Mouse (Mus musculus) thymus, postnatal 10 days (tissue): ENCODE data around the gene Gm49398.

Experiments used
- DNase-seq, 2 experiments: peaks; one replicate each; pipeline ENCODE4 v3.0.0; 2021; ENCODE audit warnings: low spot score in 2 of 2

The Gm49398 gene

GRCm38 (mm10) chr13:61288739-61289138, at the start of gene Gm49398:
Gene Gm49398 (minus strand): TSS chr13:61288839.
- DNase-seq, result no peak

GRCm38 (mm10) chr13:61255258-61255657, 33.4 kb downstream of the Gm49398 start, which contains the start of gene Cts8:
Gene Cts8 (minus strand): TSS chr13:61255358.
- no peak for DNase-seq

GRCm38 (mm10) chr13:61241076-61241947, 47.3 kb downstream of the Gm49398 start:
- DNase-seq, result peak; percentile 6 to 48

GRCm38 (mm10) chr13:61203310-61203709, 85.3 kb downstream of the Gm49398 start, which contains the start of gene Cts6:
Gene Cts6 (minus strand): TSS chr13:61203410.
- no peak for DNase-seq
